Mouse (Mus musculus): Measurements from ENCODE around the gene 6030408B16Rik.

GRCm38 (mm10) chr15:101333648-101334047 lies 40.6 kb downstream of the 6030408B16Rik start:
- no peak for TF ChIP-seq CTCF (IDR thresholded peaks at IDR 0.05; ENCODE audit: control insufficient read depth, insufficient read depth, insufficient read length)
- TF ChIP-seq CEBPB (IDR thresholded peaks at IDR 0.05; ENCODE audit: low read depth): no peak
- no peak for TF ChIP-seq USF1 (IDR thresholded peaks at IDR 0.05; ENCODE audit: low read depth)

All from C2C12 (cell line).